Mouse (Mus musculus): ENCODE measurements around the gene Lpcat3. TPM values are rescaled to one million over a fixed set of nuclear protein-coding genes. Genes with fewer than 3 reads are reported as not detected.

The Lpcat3 gene
- polyA plus RNA-seq, 1 experiment from 2014 or later, result 32.3 TPM

GRCm38 (mm10) chr6:124655893-124656292, 6.9 kb upstream of the Lpcat3 start:
- no peak overlapping the region for H3K9ac ChIP-seq (ENCODE audit: low read length)
- no peaks in the 10 kb centered on the region for H3K4me1 ChIP-seq (ENCODE audit: control insufficient read depth, insufficient read depth, low read length)
- H3K36me3 ChIP-seq (ENCODE audit: control insufficient read depth, insufficient read depth, low read length), result no peaks in the 10 kb centered on the region
- no peak overlapping the region for H3K4me2 ChIP-seq
- peaks cover 3% of the 10 kb centered on the region; the same call in 1 of the 2 replicates for H3K9me3 ChIP-seq (ENCODE audit: control insufficient read depth, low read length)
- H3K4me3 ChIP-seq (ENCODE audit: low read depth, low read length), result no peak overlapping the region
- no peaks in the 10 kb centered on the region for H3K27me3 ChIP-seq (ENCODE audit: control insufficient read depth, insufficient read depth, low read length)
- H3K27ac ChIP-seq (ENCODE audit: low read depth, low read length), result no peak overlapping the region
- ATAC-seq (ENCODE audit: low FRiP score) (no peak), DNase-seq (ENCODE audit: low spot score, missing footprints) (no peak)
- WGBS, result 74% methylated on average over 6 of the region's 6 CpGs

DNA sequence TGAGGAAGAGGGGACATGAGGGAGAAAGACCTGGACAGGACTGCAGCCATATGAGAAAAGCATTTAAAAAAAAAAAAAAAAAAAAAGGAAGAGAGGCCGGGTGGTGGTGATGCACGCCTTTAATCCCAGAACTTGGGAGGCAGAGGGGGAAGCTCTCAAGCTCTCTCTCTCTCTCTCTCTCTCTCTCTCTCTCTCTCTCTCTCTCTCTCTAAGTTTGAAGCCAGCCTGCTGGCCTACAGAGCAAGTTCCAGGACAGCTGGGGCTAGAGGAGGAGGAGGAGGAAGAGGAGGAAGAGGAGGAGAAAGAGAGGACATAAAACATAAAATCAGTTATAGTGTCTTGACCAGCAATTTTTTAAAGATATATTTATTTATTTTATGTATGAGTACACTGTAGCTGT, 4.8 kb upstream of the Lpcat3 start:
- ATAC-seq (ENCODE audit: low FRiP score), result no peak
- Histone ChIP-seq H3K27ac (ENCODE audit: low read depth, low read length) (no peak overlapping the region), H3K27me3 (ENCODE audit: control insufficient read depth, insufficient read depth, low read length) (no peaks in the 10 kb centered on the region), H3K36me3 (ENCODE audit: control insufficient read depth, insufficient read depth, low read length) (no peaks in the 10 kb centered on the region), H3K4me3 (ENCODE audit: low read depth, low read length) (no peak overlapping the region), H3K4me1 (ENCODE audit: control insufficient read depth, insufficient read depth, low read length) (no peaks in the 10 kb centered on the region; the same call in 1 of the 2 replicates), H3K4me2 (no peak overlapping the region), H3K9me3 (ENCODE audit: control insufficient read depth, low read length) (peaks cover 3% of the 10 kb centered on the region; the same call in 1 of the 2 replicates), H3K9ac (ENCODE audit: low read length) (no peak overlapping the region)
- WGBS, result 81% methylated on average over 2 of the region's 2 CpGs
- DNase-seq (ENCODE audit: low spot score, missing footprints), result no peak

DNA sequence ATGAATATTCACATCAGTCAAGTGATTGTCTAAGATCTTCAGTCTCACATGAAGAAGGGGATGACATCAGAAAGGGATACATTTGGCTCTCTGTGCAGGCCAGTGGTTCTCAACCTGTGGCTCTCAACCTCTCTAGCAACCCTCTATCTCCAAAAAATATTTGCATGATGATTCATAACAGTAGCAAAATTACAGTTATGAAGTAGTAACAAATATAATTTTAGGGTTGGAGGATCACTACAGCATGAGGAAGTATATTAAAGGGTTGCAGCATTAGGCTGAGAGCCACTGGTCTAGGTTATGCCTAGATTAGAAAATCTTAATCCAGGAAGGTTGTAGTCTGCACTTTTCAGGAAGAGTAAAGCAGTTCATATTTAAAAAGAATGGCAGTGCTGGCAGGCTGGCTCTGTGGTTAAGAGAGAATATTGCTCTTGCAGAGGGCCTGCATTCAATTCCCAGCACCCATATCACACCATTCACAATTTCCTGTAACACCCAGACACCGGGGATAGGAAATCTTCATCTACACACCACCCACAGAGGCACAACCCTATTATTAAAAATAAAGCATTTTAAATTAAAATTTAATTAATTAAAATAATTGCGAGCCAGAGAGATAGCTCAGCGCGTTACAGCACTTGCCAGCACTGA, 1.5 kb upstream of the Lpcat3 start:
- DNase-seq (ENCODE audit: low spot score, missing footprints) (no peak), ATAC-seq (ENCODE audit: low FRiP score) (no peak)
- H3K36me3 ChIP-seq (ENCODE audit: control insufficient read depth, insufficient read depth, low read length), result no peaks in the 10 kb centered on the region
- WGBS, result 97% methylated on average over 4 of the region's 4 CpGs
- H3K27ac ChIP-seq (ENCODE audit: low read depth, low read length), result no peak overlapping the region
- H3K4me2 ChIP-seq, result no peak overlapping the region
- H3K9me3 ChIP-seq (ENCODE audit: control insufficient read depth, low read length), result no peaks in the 10 kb centered on the region
- no peaks in the 10 kb centered on the region for H3K27me3 ChIP-seq (ENCODE audit: control insufficient read depth, insufficient read depth, low read length)
- no peak overlapping the region for H3K4me3 ChIP-seq (ENCODE audit: low read depth, low read length)
- no peak overlapping the region for H3K9ac ChIP-seq (ENCODE audit: low read length)
- no peaks in the 10 kb centered on the region; the same call in 1 of the 2 replicates for H3K4me1 ChIP-seq (ENCODE audit: control insufficient read depth, insufficient read depth, low read length)

- 35% methylated on average over 6 of the region's 6 CpGs for WGBS
- Histone ChIP-seq H3K9me3 (ENCODE audit: control insufficient read depth, low read length) (no peaks in the 10 kb centered on the region), H3K27ac (ENCODE audit: low read depth, low read length) (no peak overlapping the region; the same call in 1 of the 2 replicates), H3K4me1 (ENCODE audit: control insufficient read depth, insufficient read depth, low read length) (no peaks in the 10 kb centered on the region; the same call in 1 of the 2 replicates), H3K27me3 (ENCODE audit: control insufficient read depth, insufficient read depth, low read length) (no peaks in the 10 kb centered on the region), H3K36me3 (ENCODE audit: control insufficient read depth, insufficient read depth, low read length) (no peaks in the 10 kb centered on the region), H3K4me3 (ENCODE audit: low read depth, low read length) (peak overlapping the region; percentile 67), H3K4me2 (peak overlapping the region; percentile 70), H3K9ac (ENCODE audit: low read length) (peak overlapping the region; percentile 67)
- DNase-seq (ENCODE audit: low spot score, missing footprints), result no peak
- ATAC-seq (ENCODE audit: low FRiP score), result no peak
Measured at GRCm38 (mm10) chr6:124661995-124662394, 832 bp upstream of the Lpcat3 start.

DNA sequence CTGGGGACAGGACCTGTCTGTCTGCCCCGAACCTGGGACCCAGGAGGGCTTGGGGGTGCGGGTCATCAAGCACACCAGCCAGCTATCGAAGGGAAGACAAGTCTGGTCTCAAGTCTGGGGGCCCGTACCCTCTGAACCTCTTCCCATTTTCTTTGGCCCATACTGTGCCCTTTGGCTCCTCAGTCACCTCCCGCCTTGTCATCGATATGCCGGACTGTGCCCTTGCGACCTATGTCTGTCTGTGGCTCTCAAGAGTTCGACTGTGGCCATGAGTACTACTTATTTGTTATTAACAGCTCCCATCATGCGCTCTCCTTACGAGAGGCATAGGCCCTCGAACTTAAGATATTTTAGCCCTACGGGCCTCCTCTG, 583 bp downstream of the Lpcat3 start:
- Histone ChIP-seq H3K9ac (ENCODE audit: low read length) (peak overlapping the region; percentile 67), H3K27me3 (ENCODE audit: control insufficient read depth, insufficient read depth, low read length) (no peaks in the 10 kb centered on the region), H3K36me3 (ENCODE audit: control insufficient read depth, insufficient read depth, low read length) (no peaks in the 10 kb centered on the region), H3K9me3 (ENCODE audit: control insufficient read depth, low read length) (no peaks in the 10 kb centered on the region), H3K4me1 (ENCODE audit: control insufficient read depth, insufficient read depth, low read length) (no peaks in the 10 kb centered on the region; the same call in 1 of the 2 replicates), H3K27ac (ENCODE audit: low read depth, low read length) (no peak overlapping the region), H3K4me3 (ENCODE audit: low read depth, low read length) (peak overlapping the region; percentile 67), H3K4me2 (peak overlapping the region; percentile 70)
- DNase-seq (ENCODE audit: low spot score, missing footprints), result no peak
- ATAC-seq (ENCODE audit: low FRiP score), result no peak
- 22% methylated on average over 13 of the region's 13 CpGs for WGBS

GRCm38 (mm10) chr6:124664256-124664655, 1.4 kb downstream of the Lpcat3 start:
- Histone ChIP-seq H3K4me1 (ENCODE audit: control insufficient read depth, insufficient read depth, low read length) (no peaks in the 10 kb centered on the region; the same call in 1 of the 2 replicates), H3K27me3 (ENCODE audit: control insufficient read depth, insufficient read depth, low read length) (no peaks in the 10 kb centered on the region), H3K4me3 (ENCODE audit: low read depth, low read length) (no peak overlapping the region), H3K4me2 (no peak overlapping the region), H3K27ac (ENCODE audit: low read depth, low read length) (no peak overlapping the region), H3K36me3 (ENCODE audit: control insufficient read depth, insufficient read depth, low read length) (no peaks in the 10 kb centered on the region), H3K9me3 (ENCODE audit: control insufficient read depth, low read length) (no peaks in the 10 kb centered on the region), H3K9ac (ENCODE audit: low read length) (no peak overlapping the region)
- 89% methylated on average over 7 of the region's 7 CpGs for WGBS
- ATAC-seq (ENCODE audit: low FRiP score), result no peak
- peak; percentile 82 for DNase-seq (ENCODE audit: low spot score, missing footprints)

GRCm38 (mm10) chr6:124665011-124665410, 2.2 kb downstream of the Lpcat3 start:
- H3K4me3 ChIP-seq (ENCODE audit: low read depth, low read length), result no peak overlapping the region
- H3K4me1 ChIP-seq (ENCODE audit: control insufficient read depth, insufficient read depth, low read length), result no peaks in the 10 kb centered on the region; the same call in 1 of the 2 replicates
- DNase-seq (ENCODE audit: low spot score, missing footprints) (no peak), ATAC-seq (ENCODE audit: low FRiP score) (no peak)
- no peak overlapping the region for H3K4me2 ChIP-seq
- H3K9me3 ChIP-seq (ENCODE audit: control insufficient read depth, low read length), result no peaks in the 10 kb centered on the region
- H3K27me3 ChIP-seq (ENCODE audit: control insufficient read depth, insufficient read depth, low read length), result no peaks in the 10 kb centered on the region
- no peak overlapping the region for H3K27ac ChIP-seq (ENCODE audit: low read depth, low read length)
- no peak overlapping the region for H3K9ac ChIP-seq (ENCODE audit: low read length)
- no peaks in the 10 kb centered on the region for H3K36me3 ChIP-seq (ENCODE audit: control insufficient read depth, insufficient read depth, low read length)
- 96% methylated on average over 10 of the region's 10 CpGs for WGBS

- Histone ChIP-seq H3K4me3 (ENCODE audit: low read depth, low read length) (no peak overlapping the region), H3K9me3 (ENCODE audit: control insufficient read depth, low read length) (no peaks in the 10 kb centered on the region), H3K9ac (ENCODE audit: low read length) (no peak overlapping the region), H3K4me1 (ENCODE audit: control insufficient read depth, insufficient read depth, low read length) (no peaks in the 10 kb centered on the region), H3K36me3 (ENCODE audit: control insufficient read depth, insufficient read depth, low read length) (no peaks in the 10 kb centered on the region), H3K27me3 (ENCODE audit: control insufficient read depth, insufficient read depth, low read length) (no peaks in the 10 kb centered on the region), H3K27ac (ENCODE audit: low read depth, low read length) (no peak overlapping the region), H3K4me2 (no peak overlapping the region)
- WGBS, result 90% methylated on average over 11 of the region's 11 CpGs
- ATAC-seq (ENCODE audit: low FRiP score) (no peak), DNase-seq (ENCODE audit: low spot score, missing footprints) (no peak)
Measured at GRCm38 (mm10) chr6:124669234-124669859, 6.5 kb downstream of the Lpcat3 start.

GRCm38 (mm10) chr6:124670281-124670900, 7.6 kb downstream of the Lpcat3 start:
- no peak overlapping the region for H3K4me2 ChIP-seq
- H3K9ac ChIP-seq (ENCODE audit: low read length), result no peak overlapping the region
- no peak overlapping the region for H3K4me3 ChIP-seq (ENCODE audit: low read depth, low read length)
- ATAC-seq (ENCODE audit: low FRiP score), result no peak
- H3K27ac ChIP-seq (ENCODE audit: low read depth, low read length), result no peak overlapping the region
- DNase-seq (ENCODE audit: low spot score, missing footprints), result no peak
- no peaks in the 10 kb centered on the region for H3K9me3 ChIP-seq (ENCODE audit: control insufficient read depth, low read length)
- 92% methylated on average over 7 of the region's 7 CpGs for WGBS
- H3K4me1 ChIP-seq (ENCODE audit: control insufficient read depth, insufficient read depth, low read length), result no peaks in the 10 kb centered on the region
- H3K27me3 ChIP-seq (ENCODE audit: control insufficient read depth, insufficient read depth, low read length), result no peaks in the 10 kb centered on the region
- H3K36me3 ChIP-seq (ENCODE audit: control insufficient read depth, insufficient read depth, low read length), result no peaks in the 10 kb centered on the region

Measured in midbrain, embryonic 11.5 days (tissue).